Mouse (Mus musculus) kidney, adult 2 months (tissue): Measurements from ENCODE around the gene Kras.

ENCODE experiments used
- CTCF ChIP-seq: fragments of 200-500 bp; conservative IDR thresholded peaks from 2 replicates; pipeline ENCODE4 v1.5.1; 2011; ENCODE audit warnings: low read depth, mild to moderate bottlenecking, control low read depth, low read length, moderate library complexity, mixed read lengths; ENCODE audit not compliant: insufficient read depth, insufficient read length
- POLR2A ChIP-seq: fragments of 200-500 bp; IDR thresholded peaks from one replicate; pipeline ENCODE4 v1.6.1; 2011; ENCODE audit warnings: low read depth, low read length, control low read depth

DNA sequence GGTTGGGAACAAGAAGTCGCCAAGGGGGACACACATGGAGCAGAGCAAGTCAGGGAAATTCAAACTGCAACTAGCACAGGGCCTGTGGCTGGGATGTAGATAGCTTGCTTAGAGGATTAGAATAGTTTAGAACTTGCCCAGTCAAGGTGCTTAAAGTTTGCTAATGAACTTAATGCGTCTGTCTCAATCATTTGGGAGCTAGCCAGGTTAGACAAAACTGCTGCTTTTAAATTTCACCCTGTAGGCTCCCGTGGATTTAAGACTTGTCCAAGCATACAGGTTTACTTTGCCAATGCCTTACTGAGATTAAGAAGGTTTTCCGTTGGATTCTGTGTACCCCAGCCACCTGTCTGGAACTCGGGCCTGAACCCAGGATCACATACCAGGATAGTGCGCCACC lies 43.1 kb upstream of the Kras start:
- TF ChIP-seq CTCF (no peak), POLR2A (no peak)
